Mouse (Mus musculus) kidney, postnatal 0 days (tissue): Measurements from ENCODE around the gene Ankzf1. TPM values are rescaled to one million over a fixed set of nuclear protein-coding genes. Genes with fewer than 3 reads are reported as not detected.

ENCODE experiments used
- ATAC-seq: fragments of 200-750 bp; cut with Nextera tagmentation; replicated peaks from 2 replicates; pipeline ENCODE4 v1.8.0; 2017; ENCODE audit warnings: low read depth, moderate number of reproducible peaks, moderate TSS enrichment, moderate library complexity; ENCODE audit not compliant: low FRiP score
- DNase-seq: peaks from one replicate; pipeline ENCODE4 v3.0.0-alpha.2; 2016; ENCODE audit warnings: low spot score
- H3K27ac ChIP-seq: fragments of 300-500 bp; sonication (generic); 2 replicates; pipeline ENCODE4 v1.5.1; 2014; ENCODE audit warnings: mild to moderate bottlenecking
- H3K27me3 ChIP-seq: fragments of 300-500 bp; sonication (generic); 2 replicates; pipeline ENCODE4 v1.6.1; 2014; ENCODE audit warnings: low read length, mixed read lengths; ENCODE audit not compliant: insufficient read depth
- H3K36me3 ChIP-seq: fragments of 300-500 bp; sonication (generic); 2 replicates; pipeline ENCODE4 v1.6.1; 2014; ENCODE audit warnings: low read length, mixed read lengths; ENCODE audit not compliant: insufficient read depth
- H3K4me1 ChIP-seq: fragments of 300-500 bp; sonication (generic); replicated peaks from 2 replicates; pipeline ENCODE4 v1.6.1; 2014; ENCODE audit warnings: antibody characterized with exemption, low read length, mixed read lengths; ENCODE audit not compliant: insufficient read depth
- H3K4me2 ChIP-seq: fragments of 300-500 bp; sonication (generic); 2 replicates; pipeline ENCODE4 v1.6.1; 2014; ENCODE audit warnings: mild to moderate bottlenecking, low read length, moderate library complexity, mixed read lengths
- H3K4me3 ChIP-seq: fragments of 300-500 bp; sonication (generic); replicated peaks from 2 replicates; pipeline ENCODE4 v1.5.1; 2014; ENCODE audit warnings: low read depth, low read length
- H3K9ac ChIP-seq: fragments of 300-500 bp; sonication (generic); 2 replicates; pipeline ENCODE4 v1.6.1; 2014; ENCODE audit warnings: low read depth, low read length
- H3K9me3 ChIP-seq: fragments of 300-500 bp; sonication (generic); replicated peaks from 2 replicates; pipeline ENCODE4 v1.6.1; 2016; ENCODE audit warnings: low read length, inconsistent platforms, mixed read lengths
- CTCF ChIP-seq: IDR thresholded peaks from 2 replicates; pipeline ENCODE4 v1.5.1; 2016; ENCODE audit warnings: antibody characterized with exemption, low read depth, mild to moderate bottlenecking, moderate library complexity
- WGBS: fragments of 180-500 bp; shearing (Covaris S2); extraction: QIAGEN DNeasy Blood & Tissue Kit; methylation state at CpG from one replicate; pipeline ENCODE4 v1.1.7; 2014; 5-methylcytosine and 5-hydroxymethylcytosine counted together
- polyA plus RNA-seq: library from polyadenylated mRNA; unstranded; fragments of >200 nt; fragmentation: Nextera tagmentation; extraction: Ambion mirVana; gene quantifications from 2 replicates; pipeline ENCODE4 v1.2.1, GENCODE M21; 2015

Gene Ankzf1
- polyA plus RNA-seq, 1 experiment from 2014 or later, result 19.7 TPM

DNA sequence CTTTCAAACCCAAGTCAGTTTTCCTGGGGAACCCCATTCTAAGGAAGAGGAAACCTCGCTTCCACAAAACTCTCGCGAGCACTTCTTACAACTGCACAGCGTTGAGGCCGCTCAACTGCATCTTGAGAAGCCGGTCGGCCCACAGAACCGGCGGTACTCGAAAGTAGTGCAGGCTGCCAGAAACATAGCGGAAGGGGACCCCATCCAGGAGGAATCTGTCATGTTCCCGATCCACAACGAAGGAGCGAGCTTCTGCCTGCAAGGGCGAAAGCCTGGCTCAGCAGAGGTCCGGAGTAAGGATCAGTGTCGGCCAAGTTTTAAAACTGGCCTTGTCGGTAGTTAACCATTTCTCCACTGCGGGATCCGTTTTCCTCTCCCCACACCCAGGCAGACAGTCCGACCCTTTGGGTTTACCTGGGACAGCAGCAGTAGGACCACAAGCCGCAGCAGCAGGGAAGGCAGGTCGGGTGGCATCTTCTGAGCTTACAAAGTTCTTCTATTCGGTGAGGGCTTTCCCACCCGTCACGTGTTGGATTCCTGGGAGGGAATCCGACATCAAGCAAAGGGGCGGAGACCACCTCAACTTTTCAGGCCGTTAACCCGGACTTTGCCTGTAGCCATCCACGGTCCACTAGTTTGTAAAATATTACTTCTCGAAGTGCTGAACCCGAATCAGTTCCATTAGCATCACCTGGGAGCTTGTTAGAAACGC, 17.2 kb downstream of the Ankzf1 start:
- ATAC-seq, result peak; percentile 53
- H3K4me1 ChIP-seq, result peaks cover 15% of the 10 kb centered on the region
- peak overlapping the region; percentile 92 for H3K4me2 ChIP-seq
- DNase-seq, result peak; percentile 84
- peaks cover 17% of the 10 kb centered on the region for H3K36me3 ChIP-seq
- no peaks in the 10 kb centered on the region for H3K9me3 ChIP-seq
- no peaks in the 10 kb centered on the region for H3K27me3 ChIP-seq
- peak overlapping the region; percentile 69 for H3K9ac ChIP-seq
- peak overlapping the region; percentile 61 for H3K4me3 ChIP-seq
- peak overlapping the region; percentile 86 for H3K27ac ChIP-seq
- 6% methylated on average over 34 of the region's 34 CpGs for WGBS
- TF ChIP-seq CTCF, result no peak

DNA sequence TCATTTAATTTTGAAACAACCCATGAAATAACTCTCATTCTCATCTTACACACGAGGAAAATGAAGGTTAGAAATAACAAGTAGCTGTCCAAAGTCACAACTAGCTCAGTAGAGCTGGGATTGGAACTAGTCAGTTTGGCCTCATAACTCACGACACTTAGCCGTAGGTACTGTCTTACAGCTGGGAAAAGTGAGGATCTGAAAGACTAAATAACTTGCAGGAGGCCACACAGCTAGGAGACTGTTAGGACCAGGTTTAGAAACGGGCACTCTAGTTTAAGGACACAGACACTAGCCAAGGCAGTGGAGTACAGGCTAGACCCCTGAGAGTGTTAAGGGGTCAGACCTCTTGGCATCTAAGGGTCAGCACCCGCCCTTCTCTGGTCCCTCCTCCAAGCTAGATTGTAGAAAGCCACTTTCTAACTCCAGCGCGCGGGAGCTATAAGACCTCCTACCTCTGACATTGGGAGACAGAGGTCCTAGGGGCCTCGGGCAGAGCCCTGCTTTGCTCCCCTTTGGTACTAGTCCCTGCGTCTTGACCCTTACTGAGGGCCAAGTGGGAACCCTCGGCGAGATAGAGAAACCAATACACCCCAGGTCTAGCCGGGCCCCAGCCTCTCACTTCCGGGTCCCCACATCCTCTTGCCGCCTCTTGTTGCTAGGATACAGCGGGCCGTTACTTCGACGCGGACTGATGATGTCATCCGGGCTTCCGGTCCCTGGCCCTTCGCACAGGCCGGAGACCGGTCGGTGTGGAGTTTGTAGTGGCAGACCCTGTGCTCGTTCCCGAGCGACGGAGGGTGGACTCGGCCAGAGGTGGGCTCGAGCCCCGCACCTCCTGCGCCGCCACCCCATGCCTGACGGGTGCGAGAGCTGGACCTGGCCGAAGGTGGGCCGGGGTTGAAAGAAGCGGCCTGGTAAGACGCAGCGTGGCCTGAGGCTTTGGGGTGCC, 18.5 kb downstream of the Ankzf1 start, which contains the start of the genes Glb1l and Stk16:
TSS of gene Glb1l (minus strand) at position 678 of the 952 bp plus-strand sequence.
TSS of gene Stk16 (plus strand) at position 703 of the 952 bp plus-strand sequence.
- Histone ChIP-seq H3K27ac (peak within 1 kb of the TSS; percentile 86), H3K9me3 (no peaks in the 10 kb centered on the region), H3K36me3 (peaks cover 21% of the 10 kb centered on the region), H3K27me3 (no peaks in the 10 kb centered on the region), H3K9ac (peak within 1 kb of the TSS; percentile 87), H3K4me2 (peak within 1 kb of the TSS; percentile 92), H3K4me1 (peaks cover 15% of the 10 kb centered on the region), H3K4me3 (peak within 1 kb of the TSS; percentile 71)
- DNase-seq (peak; percentile 97), ATAC-seq (peak; percentile 78)
- TF ChIP-seq CTCF, result no peak
- 4% methylated on average over 42 of the region's 42 CpGs for WGBS

DNA sequence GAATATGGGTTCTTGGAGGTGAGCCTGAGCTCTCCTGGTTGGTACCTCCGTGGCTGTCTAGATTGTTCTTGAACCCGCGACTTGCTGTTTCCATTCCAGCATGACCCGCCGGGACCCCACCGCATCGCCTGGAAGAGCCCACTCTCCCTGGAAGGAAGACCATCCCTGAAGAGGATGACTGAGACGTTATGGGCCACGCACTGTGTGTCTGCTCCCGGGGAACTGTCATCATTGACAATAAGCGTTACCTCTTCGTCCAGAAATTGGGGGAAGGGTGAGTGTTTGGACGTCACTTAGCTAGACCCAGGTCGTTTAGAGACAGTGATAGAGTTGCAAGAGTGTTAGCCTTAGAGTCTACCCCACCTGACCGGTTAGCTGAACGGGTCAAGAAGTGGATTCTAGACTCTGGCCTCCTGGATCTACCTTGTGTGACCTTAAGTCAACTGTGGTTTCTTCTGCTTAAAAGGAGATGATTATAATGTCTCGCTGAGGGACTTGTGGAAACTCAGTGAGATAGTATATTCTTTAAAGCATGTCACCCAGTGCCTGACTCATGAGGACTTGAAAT, 19.3 kb downstream of the Ankzf1 start:
- H3K27me3 ChIP-seq, result no peaks in the 10 kb centered on the region
- H3K4me2 ChIP-seq, result peak overlapping the region; percentile 92
- H3K27ac ChIP-seq, result peak overlapping the region; percentile 65; the same call in 1 of the 2 replicates
- TF ChIP-seq CTCF, result no peak
- H3K4me1 ChIP-seq, result peaks cover 15% of the 10 kb centered on the region
- DNase-seq, result no peak
- H3K36me3 ChIP-seq, result peaks cover 28% of the 10 kb centered on the region
- 12% methylated on average over 17 of the region's 17 CpGs for WGBS
- peak overlapping the region; percentile 87 for H3K9ac ChIP-seq
- no peaks in the 10 kb centered on the region for H3K9me3 ChIP-seq
- ATAC-seq, result no peak
- peak overlapping the region; percentile 71 for H3K4me3 ChIP-seq

DNA sequence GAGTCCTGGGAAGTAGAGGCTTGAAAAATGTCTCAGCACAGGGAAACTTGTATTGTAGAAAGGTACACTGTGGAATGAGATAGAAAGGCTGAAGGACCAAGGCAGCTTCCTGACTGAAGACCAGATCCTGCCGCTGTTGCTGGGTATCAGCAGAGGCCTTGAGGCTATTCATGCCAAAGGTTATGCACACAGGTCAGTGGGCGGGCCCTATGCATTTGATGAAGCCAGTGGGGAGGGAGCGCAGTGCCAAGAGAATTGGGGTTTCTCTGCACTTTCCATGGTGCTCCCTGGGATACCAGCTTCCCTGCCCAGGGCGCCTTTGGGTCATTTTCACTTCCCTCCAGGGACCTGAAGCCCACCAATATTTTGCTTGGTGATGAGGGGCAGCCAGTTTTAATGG, 20.6 kb downstream of the Ankzf1 start:
- no peaks in the 10 kb centered on the region for H3K27me3 ChIP-seq
- H3K9me3 ChIP-seq, result no peaks in the 10 kb centered on the region
- H3K27ac ChIP-seq, result 0 out of 2 replicates have a peak overlapping the region, but pooled peaks have one; percentile 85
- no peak overlapping the region for H3K4me3 ChIP-seq
- no peak overlapping the region for H3K9ac ChIP-seq
- DNase-seq (no peak), ATAC-seq (no peak)
- 77% methylated on average over 4 of the region's 4 CpGs for WGBS
- peaks cover 15% of the 10 kb centered on the region for H3K4me1 ChIP-seq
- peaks cover 28% of the 10 kb centered on the region for H3K36me3 ChIP-seq
- no peak overlapping the region for H3K4me2 ChIP-seq
- no peak for TF ChIP-seq CTCF

DNA sequence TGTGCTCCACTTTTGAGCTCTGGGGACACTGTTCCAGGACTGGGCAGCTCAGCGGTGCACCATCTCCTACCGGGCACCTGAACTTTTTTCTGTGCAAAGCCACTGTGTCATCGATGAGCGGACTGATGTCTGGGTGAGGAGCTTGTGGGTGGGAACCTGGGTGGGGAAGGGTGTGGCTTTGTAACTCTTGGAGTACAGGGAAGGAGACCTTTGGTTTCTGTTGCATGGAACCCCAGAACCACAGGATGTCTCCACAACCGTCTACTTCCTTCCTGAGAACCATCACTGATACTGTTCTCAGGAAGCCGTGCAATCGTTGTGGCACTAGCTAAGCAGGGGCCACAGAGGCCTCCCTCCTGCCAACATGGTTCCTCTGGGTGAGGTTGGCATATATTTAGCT, 21.1 kb downstream of the Ankzf1 start:
- ATAC-seq, result no peak
- Histone ChIP-seq H3K36me3 (peaks cover 28% of the 10 kb centered on the region), H3K9ac (no peak overlapping the region), H3K4me1 (peaks cover 15% of the 10 kb centered on the region), H3K4me2 (no peak overlapping the region), H3K4me3 (no peak overlapping the region), H3K27me3 (no peaks in the 10 kb centered on the region), H3K9me3 (no peaks in the 10 kb centered on the region), H3K27ac (peak overlapping the region; percentile 85; the same call in 1 of the 2 replicates)
- DNase-seq, result no peak
- 85% methylated on average over 7 of the region's 7 CpGs for WGBS
- no peak for TF ChIP-seq CTCF

DNA sequence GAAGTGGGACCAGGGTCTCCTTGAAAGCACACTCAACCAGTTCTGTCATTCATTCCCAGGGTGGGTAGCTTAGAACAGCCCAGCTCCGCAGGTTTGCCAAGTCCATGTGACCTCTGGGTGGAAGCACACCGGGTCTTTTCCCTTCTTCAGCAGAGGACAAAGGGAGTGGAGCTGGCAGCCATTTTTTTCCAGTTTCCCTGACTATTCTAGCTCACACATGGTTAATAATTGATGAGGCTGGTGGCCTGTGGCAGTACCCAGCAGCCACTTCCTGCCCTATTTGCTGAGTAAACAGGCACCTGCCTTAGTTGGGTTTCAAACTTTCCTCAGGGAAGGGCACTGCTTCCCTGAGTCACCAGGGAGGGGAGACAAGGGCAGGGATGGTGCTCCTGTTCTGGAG, 22.5 kb downstream of the Ankzf1 start:
- Histone ChIP-seq H3K4me2 (peak overlapping the region; percentile 0; the same call in 1 of the 2 replicates), H3K36me3 (peaks cover 28% of the 10 kb centered on the region), H3K4me1 (peaks cover 20% of the 10 kb centered on the region), H3K9me3 (no peaks in the 10 kb centered on the region), H3K4me3 (no peak overlapping the region), H3K27ac (peak overlapping the region; percentile 85), H3K9ac (no peak overlapping the region), H3K27me3 (0 out of 2 replicates have a peak, but pooled peaks cover 6% of the 10 kb centered on the region)
- WGBS, result 55% methylated on average over 2 of the region's 2 CpGs
- peak; percentile 81 for ATAC-seq
- peak; percentile 68 for DNase-seq
- TF ChIP-seq CTCF, result no peak
